Mouse (Mus musculus): ENCODE measurements at regions not wholly inside any gene's neighbourhood (a gene's known extent, or its start where the extent isn't known, plus 50 kb on each side); places are given as distances from the start of the nearest gene placed in this dataset.
A peak's percentile ranks its signal among the peaks of the same experiment; 100 is the strongest.

DNA sequence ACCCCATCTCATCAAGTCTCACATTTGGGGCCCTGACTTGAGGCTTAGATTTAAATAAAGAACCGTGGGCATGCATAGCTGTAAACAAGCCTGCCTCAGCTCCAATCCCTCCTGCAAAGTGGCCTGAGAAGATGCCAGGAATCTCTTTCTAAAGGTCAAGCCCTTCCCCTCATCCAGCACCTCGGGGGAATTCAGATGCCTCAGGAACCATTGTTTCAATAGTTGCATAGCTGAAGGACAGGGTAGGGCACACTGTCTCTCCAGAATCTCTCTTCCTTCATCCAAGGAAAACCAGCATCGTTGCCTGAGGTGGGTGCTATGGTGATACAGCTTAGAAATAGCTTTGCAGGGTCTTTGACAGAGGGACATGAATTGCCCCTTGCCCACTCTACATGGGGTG, 154.4 kb downstream of the Thbs2 start:
- DNase-seq (ENCODE audit: low spot score), result no peak

DNA sequence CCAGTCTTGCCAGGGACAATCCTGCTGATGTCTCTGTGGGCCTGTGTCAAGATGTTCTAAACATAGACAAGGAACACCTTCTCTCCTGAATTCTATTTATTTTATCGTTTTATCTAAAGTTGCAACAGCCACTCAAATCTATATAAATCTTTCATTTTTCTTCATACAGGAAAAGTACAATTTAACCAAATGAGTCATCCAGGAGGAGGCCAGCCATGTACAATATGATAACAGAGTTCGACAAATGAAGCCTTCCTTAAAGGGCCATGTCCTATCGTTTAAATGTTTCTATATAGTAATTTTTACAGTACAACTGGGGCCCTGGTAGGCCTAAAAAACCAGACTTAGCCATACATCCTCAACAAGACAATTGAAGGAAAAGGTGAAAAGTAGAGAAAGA, 154.8 kb downstream of the Thbs2 start:
- DNase-seq (ENCODE audit: low spot score), result no peak

DNA sequence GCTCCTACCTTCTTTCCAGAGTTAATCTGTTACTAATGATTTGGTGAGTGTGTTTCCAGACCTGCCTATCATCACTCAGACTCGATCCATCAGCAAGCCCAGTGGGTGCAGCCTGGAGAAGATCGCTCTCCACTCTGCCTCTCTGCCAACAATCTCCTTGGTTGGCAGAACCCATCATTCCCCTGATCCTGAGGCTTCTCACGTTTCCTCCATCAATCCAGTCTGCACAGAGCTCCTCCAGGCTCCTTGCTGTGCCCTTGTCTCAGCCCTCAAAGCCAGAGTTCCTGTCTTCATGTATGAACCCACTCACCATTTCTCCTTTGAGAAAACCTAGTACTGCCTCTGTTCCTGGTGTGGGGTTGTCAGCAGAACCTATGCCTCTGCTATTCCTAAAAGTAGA, 155.5 kb downstream of the Thbs2 start:
- no peak for DNase-seq (ENCODE audit: low spot score)

DNA sequence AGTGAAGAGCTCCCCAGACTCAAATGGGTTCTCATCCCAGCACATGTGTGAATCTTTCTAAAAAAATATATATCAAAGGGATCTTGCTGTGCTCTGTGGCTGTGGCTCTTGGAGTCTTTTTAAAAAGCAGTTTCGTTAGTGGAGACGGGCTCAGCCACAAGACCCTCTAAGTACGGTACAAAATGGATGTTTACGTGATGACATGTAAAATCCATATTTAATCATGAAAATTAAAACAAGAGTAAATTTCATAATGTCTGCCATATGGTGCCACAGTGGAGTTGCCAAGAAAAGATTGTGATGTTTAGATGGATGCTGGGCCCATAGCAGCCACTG, 161.1 kb downstream of the Thbs2 start:
- no peak for DNase-seq (ENCODE audit: low spot score)

DNA sequence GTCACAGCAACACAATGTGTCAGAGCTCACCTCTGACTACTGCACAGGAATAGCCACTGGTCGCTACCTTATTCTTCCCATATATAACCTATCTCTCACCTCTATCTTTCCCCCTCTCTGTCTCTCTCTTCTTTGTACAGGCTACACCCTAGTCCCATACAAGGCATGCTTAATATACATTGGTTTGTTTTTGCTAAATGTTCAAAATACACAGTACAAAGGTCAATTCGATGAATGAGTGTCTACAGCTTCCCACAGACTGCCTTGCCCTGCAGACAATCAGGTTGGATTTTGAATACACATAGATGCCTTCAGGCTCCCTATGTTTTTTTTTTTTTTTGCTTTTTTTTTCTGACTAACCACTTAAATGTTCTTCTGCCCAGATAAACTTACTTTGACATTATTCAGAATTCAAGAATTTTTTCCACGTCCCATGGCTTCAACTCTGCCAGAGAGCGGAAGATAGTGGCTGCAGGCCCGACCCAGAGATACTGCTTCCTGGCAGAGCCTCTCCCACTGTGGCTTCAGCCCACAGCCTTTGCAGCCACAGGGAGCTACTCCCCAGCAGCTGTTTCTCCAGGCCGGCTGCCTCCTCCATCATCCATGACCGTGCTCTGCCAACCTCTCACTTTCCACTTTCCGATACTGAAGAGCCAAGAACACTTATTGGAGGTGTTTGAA, 161.6 kb downstream of the Thbs2 start:
- DNase-seq (ENCODE audit: low spot score), result no peak

DNA sequence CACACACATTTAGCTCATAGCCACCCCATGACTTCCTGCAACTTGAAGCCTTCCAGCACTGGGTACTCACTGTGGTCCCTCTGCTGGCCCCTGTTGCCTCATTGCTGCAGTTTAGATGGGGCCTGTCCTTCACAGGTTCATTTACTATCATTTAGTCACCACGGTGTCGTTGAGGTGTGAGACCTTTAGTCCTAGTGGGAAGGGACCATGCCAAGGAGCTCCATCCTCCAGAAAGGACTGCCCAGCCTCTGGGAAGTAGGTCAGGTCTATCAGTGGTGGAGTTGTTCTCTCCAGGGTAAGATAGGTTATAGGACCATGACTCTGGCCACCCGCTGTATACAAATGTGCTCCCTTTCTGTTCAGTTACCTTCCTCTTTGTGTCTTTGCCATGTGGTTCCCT, 162.2 kb downstream of the Thbs2 start:
- DNase-seq (ENCODE audit: low spot score), result no peak

DNA sequence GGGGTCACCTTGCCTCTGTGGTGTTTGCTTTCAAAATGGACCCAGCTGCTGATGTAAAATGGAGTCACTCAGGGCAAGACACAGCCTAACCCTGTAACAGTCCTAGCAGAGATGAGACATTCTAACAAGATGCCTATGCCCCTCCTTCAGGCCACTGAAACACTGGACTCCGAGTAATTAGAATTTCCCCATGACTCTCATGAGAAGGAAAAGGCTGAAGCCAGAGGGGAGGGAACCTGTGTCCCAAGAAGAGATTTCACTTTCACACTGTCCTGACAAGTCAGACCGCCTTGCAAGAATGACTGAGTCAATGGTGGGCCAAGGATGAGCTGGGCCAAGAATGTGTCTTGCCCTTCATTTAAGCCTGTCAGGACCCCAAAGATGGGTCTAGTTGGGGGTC, 166.3 kb downstream of the Thbs2 start:
- DNase-seq (ENCODE audit: low spot score), result no peak

DNA sequence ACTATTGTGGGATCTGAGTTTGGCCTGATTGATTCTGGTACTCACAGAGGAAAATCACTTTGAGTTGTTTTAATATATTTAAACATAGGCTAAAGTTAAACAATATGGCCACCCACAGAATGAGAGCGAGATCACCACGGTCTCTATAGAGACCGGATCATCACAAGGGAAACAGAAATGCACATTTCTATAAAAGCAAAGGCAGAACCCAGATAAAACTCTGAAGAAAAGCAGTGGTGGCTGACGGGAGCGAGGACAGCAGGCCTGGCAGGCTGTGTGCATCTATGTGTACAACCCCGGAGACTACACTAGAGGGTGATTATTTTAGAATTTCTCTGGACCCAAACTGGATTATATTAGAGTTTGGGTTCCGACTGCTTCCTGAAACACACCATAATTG, 168.8 kb downstream of the Thbs2 start:
- peak; percentile 18 for DNase-seq (ENCODE audit: low spot score)

DNA sequence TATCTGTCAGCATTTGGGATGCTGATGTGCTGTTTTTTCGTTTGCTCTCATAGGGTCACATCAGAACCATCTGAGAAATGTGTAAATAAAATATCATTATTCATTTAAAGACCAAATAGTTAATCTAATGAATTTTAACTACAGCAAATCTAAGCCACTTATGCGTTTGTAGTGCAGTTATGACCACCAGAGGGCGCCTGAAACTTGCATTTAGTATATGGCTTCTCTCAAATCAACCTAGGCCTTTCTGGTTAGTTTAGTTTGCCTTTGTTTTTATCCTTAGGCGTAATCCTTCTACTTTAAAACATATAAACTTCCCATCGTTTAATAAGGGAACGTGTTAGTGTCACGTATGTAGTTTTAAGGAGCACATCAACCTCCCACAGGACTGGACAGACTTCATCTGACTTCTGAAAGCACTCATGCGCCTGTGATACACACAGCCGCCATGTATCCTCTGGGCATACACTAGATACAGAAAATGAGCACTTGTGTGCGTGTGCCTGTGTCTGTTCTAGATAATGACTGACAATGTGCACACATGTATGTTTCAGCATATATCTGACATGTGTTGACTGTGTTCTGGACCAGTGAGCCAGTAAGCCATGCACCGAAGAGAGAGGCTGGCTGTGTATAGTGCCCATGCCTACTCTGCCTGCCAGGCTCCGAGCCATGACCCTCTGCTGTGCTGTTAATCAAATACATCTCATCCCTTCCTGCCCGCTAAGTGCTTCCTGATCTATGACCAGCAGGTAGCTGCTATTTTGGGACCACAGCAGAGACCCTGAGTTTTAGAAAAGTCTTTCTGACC, 169.4 kb downstream of the Thbs2 start:
- peak; percentile 85 for DNase-seq (ENCODE audit: low spot score)

DNA sequence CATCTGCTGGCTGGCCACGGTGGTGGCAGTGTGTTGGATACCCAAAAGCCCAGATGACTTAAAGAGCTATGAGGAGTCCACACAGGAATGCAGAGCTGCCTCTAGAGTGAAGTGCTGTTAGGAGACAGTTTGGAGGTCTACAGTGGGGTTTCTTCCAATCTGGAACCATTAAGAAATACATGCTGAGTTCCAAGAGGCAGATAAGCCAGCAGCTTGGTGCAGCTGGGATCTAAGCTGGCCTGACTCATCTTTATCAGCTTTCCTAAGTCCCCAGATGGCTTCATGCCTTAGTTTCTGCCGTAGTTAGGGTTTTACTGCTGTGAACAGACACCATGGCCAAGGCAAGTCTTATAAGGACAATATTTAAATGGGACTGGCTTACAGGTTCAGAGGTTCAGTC, 172.0 kb downstream of the Thbs2 start:
- DNase-seq (ENCODE audit: low spot score), result peak; percentile 37

DNA sequence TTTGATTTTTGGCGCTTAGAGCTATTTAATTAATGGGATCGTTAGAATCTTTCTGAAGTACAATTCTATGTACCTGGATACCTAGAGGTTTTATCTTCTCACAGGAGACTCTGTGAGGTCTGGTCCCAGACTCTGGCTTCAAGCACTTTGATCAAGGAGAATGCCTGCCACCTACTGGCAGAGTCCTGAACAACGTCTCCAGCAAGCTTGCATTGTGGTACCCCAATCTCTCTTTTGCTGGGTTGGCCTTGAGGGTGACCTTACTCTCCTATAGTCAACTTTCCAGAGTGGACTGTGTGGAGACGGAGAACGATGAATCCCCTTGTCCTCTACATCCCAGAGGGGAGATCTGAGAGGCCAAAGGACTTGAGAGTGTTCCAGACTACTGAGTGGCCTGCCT, 173.5 kb downstream of the Thbs2 start:
- peak; percentile 87 for DNase-seq (ENCODE audit: low spot score)

DNA sequence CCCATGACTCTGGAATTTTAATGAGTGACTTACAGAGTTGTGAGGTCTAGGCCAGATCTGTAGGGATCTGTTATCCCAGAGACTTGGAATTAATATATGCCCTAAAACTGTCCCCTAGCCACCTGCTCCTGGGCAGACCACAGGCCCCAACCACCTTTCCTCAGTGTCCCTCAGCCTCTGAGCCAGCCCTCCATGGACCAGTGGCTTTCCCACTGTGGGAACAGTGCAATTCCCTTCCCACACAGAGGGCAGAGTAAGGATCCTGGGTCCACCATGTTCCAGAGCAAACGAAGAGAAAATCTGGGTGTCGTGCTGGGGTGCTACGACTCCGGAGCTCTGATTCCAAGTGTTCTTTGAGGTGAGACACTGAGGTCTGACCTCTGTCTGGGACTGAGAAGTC, 174.7 kb downstream of the Thbs2 start:
- DNase-seq (ENCODE audit: low spot score), result peak; percentile 34

DNA sequence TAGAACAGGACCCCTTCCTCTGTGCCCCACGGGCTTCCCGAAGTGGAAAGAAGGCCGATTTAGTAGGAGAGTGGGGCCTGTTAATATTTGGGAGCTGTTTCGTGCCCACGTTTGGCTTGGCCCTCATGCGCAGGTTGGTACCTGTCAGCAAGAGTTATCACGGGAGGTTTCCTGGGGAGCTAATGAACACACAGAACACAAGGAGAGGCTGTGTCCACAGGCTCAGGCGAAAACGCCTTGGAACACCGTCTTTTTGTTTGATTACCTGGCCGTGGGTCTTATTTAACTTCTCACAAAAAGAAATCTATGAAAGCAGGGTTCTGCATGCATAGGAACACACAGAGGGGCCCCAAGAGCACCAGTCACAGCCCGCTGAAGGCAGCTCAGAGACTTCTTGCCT, 175.8 kb downstream of the Thbs2 start:
- DNase-seq (ENCODE audit: low spot score), result no peak

DNA sequence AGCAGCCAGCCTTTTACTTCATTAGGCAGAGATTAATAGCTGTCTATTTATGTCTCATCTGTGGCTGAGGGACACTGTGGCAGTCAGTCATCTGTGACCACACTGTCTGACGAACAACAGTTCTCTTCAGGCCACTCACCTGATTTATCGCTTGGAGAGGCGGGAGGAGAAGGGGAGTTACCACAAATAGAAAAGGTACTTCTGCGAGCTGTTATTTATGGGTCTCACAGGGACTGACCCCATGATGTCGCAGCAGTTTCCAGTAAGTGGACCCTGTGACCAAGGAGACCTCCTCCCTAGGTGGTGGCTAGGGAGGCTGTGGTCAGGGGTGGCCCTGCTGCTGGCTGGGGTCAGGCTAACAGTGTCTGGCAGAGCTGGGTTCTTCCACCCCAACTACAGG, 176.7 kb downstream of the Thbs2 start:
- no peak for DNase-seq (ENCODE audit: low spot score)

DNA sequence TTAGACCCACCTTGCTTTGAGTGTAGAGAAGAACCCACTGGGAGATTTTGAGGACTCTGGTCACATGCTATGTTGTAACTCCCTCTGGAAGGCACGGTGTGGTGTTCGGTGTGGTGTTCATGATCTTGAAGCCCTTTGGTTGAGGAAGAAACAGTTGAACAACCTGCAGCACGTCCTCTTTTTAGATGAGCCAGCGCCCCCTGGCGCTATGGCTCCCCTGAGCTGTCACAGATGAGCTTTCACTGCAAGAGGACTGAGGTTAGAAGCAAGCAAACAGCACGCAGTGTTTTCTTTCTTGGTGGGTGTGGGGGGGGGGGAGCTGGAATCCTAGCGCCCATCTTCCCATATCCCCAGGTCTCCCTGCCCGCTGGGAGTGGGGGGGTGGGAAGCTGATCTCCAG, 177.9 kb downstream of the Thbs2 start:
- peak; percentile 83 for DNase-seq (ENCODE audit: low spot score)

DNA sequence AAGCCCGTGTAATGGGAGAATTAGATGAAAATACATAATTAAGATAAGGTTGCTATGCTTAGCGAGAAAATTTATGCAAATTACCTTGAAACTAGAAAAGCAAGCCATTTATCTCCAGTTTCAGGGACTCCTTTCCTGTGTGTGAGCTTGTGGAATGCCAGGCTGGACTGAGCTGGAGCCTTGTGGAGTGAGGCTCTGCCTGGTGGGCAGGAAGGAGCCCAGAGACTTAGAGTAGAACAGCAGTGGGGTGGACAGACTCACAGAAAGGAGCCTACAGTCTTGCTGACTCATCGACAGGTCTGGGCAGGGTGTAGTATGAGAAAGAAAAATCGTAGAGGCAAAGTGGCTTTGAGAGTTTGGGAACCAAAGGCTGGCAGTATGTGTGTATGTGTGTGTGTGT, 180.6 kb downstream of the Thbs2 start:
- DNase-seq (ENCODE audit: low spot score), result no peak

DNA sequence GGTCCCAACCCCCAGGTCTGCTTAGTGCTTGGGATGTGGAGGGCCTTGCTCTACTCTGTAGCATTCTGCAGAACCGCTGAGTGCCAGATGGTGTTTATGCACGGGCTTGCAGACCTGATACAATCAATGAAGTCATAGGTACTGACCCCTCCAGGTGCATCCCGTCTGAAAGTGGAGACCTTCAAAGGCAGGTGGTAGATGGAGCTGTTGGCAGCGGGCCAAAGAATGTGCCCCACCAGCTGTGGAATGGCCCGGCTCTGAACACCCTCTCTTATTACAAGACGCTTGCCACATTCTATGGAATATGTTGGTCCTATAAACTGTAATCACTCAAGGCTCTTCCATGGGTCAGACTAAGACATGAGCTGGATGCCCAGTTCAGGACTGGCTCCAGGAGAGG, 183.5 kb downstream of the Thbs2 start:
- peak; percentile 56 for DNase-seq (ENCODE audit: low spot score)

DNA sequence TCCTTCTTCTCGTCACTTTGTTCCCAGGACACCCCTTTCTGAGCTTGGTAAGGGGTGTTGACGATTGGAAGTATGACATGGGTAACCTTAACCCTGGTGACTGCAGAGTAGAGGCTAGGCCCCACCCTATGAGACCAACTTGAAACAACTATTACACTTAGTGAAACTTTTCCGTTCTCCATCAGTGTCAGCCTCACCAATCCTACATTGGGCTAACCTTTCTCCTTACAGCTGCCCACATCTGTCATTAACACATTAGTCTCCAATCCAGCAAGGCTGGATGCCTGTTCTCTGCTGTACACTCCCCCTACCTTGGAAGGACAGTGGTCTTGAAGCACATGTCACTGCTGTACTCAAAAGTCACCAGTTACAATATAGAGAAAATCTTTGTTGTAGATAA, 186.9 kb downstream of the Thbs2 start:
- DNase-seq (ENCODE audit: low spot score), result no peak

DNA sequence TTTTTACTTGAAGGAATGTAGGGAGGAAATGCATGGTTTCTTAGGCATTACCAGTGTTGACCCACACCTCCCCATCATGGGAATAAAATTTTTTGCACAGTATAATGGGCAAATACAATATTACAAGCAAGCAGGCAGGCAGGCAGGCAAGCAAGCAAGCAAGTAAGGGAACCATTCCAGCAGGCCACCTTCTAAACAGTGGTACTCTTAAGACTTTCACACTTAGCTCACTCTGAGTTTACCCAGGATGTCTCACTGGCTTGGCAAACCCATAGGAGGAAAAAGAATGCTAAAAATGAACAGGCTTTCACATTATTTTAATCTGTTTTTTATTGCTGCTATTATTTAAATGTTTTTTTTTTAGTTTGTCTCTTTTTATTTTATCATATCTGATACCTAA, 187.9 kb downstream of the Thbs2 start:
- no peak for DNase-seq (ENCODE audit: low spot score)

DNA sequence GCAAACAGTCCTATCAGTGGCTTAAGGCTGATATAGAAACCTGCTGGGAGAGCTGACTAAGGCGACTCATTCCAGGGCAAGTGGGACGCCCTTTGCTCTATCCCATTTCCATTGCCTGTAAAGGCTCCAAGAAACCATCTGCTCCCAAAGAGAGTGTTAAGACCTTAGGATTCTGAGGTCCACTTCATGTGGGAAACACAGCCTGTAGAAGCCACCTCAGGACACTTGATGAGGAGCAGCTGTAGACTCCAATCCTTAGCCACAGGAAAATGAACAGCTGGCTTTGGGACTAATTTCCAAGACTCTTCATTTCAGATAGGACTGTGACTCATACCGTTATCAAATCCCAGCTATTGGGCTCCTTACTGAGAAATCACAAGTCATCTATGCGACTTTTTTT, 188.6 kb downstream of the Thbs2 start:
- no peak for DNase-seq (ENCODE audit: low spot score)

DNA sequence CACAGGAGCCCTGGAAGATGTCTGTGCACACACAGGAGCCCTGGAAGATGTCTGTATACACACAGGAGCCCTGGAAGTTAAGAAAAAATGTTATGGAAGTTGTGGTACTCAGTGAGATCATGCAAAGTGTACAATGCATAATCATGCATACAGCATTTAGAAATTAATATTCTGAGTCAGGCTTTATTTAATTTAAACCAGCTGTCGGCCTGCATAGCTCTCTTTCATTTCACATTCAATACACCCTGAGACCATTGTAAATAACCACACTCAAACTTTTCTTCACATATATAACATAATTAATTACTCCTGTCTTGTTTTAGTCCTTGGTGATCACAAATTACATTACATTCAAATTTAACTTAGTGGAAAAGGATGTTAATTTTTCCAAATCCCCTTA, 190.4 kb downstream of the Thbs2 start:
- no peak for DNase-seq (ENCODE audit: low spot score)

DNA sequence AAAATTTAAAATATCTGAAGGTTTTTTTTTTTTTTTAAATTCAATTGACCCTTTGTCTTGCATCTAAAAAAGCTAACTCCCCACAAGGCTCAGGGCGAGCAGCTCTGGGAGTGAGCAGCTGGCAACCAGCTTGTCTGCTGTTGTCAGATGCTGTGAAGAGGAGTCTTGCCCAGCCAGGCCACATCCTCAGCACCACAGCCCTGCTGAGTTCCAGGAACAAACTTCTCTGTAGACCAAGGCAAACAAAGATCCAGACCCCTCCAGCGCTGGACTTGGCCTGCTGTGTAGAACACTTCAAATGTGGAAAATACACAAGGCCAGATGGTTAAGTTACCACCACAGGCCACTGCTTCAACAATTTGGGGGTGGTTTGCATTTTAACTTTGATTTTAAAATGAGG, 192.7 kb downstream of the Thbs2 start:
- no peak for DNase-seq (ENCODE audit: low spot score)

DNA sequence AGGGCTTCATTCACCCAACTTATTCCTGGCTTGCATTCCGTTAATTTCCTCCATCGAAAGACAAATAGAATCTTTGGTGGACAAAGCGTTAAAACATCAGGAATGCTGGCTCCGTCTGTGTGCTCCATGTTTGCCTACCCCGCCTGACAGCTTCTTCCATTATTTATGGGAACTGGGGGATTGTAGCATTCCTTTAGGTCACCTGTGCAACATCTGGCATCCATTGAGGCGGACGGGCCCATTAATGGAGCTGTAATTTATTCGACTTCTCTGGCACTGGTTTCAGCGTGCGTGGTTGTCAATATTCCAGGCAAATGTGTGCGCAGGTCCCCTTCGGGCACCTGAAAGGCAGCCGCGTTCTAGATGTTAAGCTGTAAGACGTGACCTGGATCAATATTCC, 196.9 kb downstream of the Thbs2 start:
- DNase-seq (ENCODE audit: low spot score), result no peak

DNA sequence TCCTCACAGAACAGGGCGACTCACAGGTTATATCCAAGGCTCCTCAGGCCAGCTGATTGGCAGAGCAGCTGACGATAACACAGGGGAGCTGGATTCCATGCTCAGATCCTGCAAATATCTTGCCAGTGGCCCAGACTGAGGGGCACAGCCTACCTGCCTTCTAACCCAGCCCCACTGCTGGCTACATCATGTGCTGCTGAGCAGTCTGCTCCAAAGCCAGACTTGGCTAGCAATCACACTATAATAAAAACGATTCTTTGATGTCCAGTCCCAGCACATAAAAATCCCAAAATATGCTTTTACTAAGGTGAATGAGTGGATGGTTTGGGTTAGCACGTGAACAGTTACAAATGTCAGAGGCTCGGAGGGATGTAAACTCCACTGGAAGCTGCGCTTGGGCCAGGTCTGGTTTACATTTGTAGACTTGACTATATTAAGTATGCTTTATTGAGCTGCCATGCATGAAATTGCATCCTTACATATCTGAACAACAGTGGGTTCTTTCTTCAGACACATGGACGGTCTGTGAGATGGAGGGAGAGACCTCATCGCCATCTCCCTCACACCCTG, 200.2 kb downstream of the Thbs2 start:
- DNase-seq (ENCODE audit: low spot score), result no peak
